Mouse (Mus musculus) limb, embryonic 11.5 days (tissue): Measurements from ENCODE around the gene Carmil1. TPM values are rescaled to one million over a fixed set of nuclear protein-coding genes. Genes with fewer than 3 reads are reported as not detected.

Source experiments
- ATAC-seq: fragments of 200-750 bp; cut with Nextera tagmentation; 2 replicates; pipeline ENCODE4 v1.8.0; 2017; ENCODE audit warnings: low read depth; ENCODE audit not compliant: insufficient number of reproducible peaks, low FRiP score, low TSS enrichment
- DNase-seq: peaks from one replicate; pipeline ENCODE4 v3.0.0-alpha.2; 2015; ENCODE audit warnings: low spot score
- H3K27ac ChIP-seq: fragments of 300-500 bp; sonication (generic); replicated peaks from 2 replicates; pipeline ENCODE4 v1.5.1; 2014; ENCODE audit warnings: low read depth, mild to moderate bottlenecking, low read length
- H3K27me3 ChIP-seq: fragments of 300-500 bp; sonication (generic); 2 replicates; pipeline ENCODE4 v1.6.1; 2014; ENCODE audit warnings: mild to moderate bottlenecking, low read length, mixed read lengths; ENCODE audit not compliant: control insufficient read depth, insufficient read depth
- H3K36me3 ChIP-seq: fragments of 300-500 bp; sonication (generic); 2 replicates; pipeline ENCODE4 v1.6.1; 2014; ENCODE audit warnings: mild to moderate bottlenecking, low read length, moderate library complexity, mixed read lengths; ENCODE audit not compliant: control insufficient read depth, insufficient read depth
- H3K4me1 ChIP-seq: fragments of 300-500 bp; sonication (generic); 2 replicates; pipeline ENCODE4 v1.6.1; 2014; ENCODE audit warnings: low read length, mixed read lengths; ENCODE audit not compliant: control insufficient read depth, insufficient read depth
- H3K4me2 ChIP-seq: fragments of 300-500 bp; sonication (generic); 2 replicates; pipeline ENCODE4 v1.6.1; 2014; ENCODE audit warnings: low read depth, mild to moderate bottlenecking, moderate library complexity; ENCODE audit not compliant: severe bottlenecking
- H3K4me3 ChIP-seq: fragments of 300-500 bp; sonication (generic); 2 replicates; pipeline ENCODE4 v1.5.1; 2014; ENCODE audit warnings: low read depth, low read length
- H3K9ac ChIP-seq: fragments of 300-500 bp; sonication (generic); 2 replicates; pipeline ENCODE4 v1.6.1; 2014; ENCODE audit warnings: mild to moderate bottlenecking, low read length
- H3K9me3 ChIP-seq: fragments of 300-500 bp; sonication (generic); 2 replicates; pipeline ENCODE4 v1.6.1; 2016; ENCODE audit warnings: low read length; ENCODE audit not compliant: control insufficient read depth
- WGBS: fragments of 180-500 bp; shearing (Covaris S2); extraction: QIAGEN DNeasy Blood & Tissue Kit; methylation state at CpG from one replicate; pipeline ENCODE4 v1.1.7; 2014; 5-methylcytosine and 5-hydroxymethylcytosine counted together
- polyA plus RNA-seq: library from polyadenylated mRNA; unstranded; fragments of >200 nt; fragmentation: Nextera tagmentation; extraction: Ambion mirVana; gene quantifications from 2 replicates; pipeline ENCODE4 v1.2.1, GENCODE M21; 2014

The Carmil1 gene
- polyA plus RNA-seq, 1 experiment from 2014 or later, result 29.4 TPM

DNA sequence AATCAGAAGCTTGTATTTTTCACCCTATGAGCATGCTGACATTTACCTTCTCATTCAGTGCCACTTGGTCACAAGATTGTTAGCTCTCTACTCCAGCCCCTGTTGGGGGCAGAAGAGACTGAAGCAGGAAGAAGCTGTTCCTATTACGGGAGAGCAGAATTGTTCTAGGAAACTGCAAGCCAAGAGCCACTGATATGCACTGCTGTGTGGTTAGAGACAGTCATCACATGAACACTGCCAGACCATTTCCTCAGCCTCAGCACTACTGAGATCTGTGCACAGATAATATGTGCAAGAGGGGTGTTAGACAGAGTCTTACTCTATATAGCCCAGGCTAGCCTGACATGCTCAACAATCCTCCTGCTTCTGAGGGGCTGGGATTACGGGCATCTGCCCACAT, 69.4 kb downstream of the Carmil1 start:
- no peaks in the 10 kb centered on the region for H3K36me3 ChIP-seq
- no peak overlapping the region for H3K4me2 ChIP-seq
- DNase-seq, result no peak
- no peak for ATAC-seq
- no peak overlapping the region for H3K27ac ChIP-seq
- H3K9me3 ChIP-seq, result no peaks in the 10 kb centered on the region
- 83% methylated on average over 2 of the region's 2 CpGs for WGBS
- no peak overlapping the region for H3K9ac ChIP-seq
- H3K27me3 ChIP-seq, result no peaks in the 10 kb centered on the region
- no peak overlapping the region for H3K4me3 ChIP-seq
- H3K4me1 ChIP-seq, result no peaks in the 10 kb centered on the region

DNA sequence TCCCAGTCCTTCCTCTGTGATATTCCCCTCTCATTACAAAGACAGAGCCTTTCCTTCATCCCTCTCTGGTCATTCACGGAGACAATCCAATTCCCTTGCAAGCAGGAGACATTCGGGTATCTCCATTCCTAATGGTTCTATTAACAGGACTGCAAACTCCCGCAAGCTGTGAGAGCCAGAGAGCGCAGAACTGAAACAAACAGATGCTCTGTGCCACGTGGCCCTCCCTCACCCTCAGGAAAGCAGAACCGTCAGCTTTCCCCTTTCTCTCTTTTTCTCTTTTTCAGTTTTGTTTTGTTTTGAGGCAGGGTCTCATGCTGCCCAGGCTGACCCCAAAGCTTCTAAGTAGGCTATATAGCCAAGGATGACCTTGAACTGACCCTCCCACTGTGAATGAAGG, 74.5 kb downstream of the Carmil1 start:
- ATAC-seq (no peak), DNase-seq (no peak)
- WGBS, result 77% methylated on average over 6 of the region's 6 CpGs
- Histone ChIP-seq H3K4me1 (peaks cover 6% of the 10 kb centered on the region; the same call in 1 of the 2 replicates), H3K36me3 (no peaks in the 10 kb centered on the region), H3K9ac (no peak overlapping the region), H3K27ac (no peak overlapping the region), H3K4me3 (no peak overlapping the region), H3K9me3 (no peaks in the 10 kb centered on the region), H3K27me3 (no peaks in the 10 kb centered on the region), H3K4me2 (no peak overlapping the region)

DNA sequence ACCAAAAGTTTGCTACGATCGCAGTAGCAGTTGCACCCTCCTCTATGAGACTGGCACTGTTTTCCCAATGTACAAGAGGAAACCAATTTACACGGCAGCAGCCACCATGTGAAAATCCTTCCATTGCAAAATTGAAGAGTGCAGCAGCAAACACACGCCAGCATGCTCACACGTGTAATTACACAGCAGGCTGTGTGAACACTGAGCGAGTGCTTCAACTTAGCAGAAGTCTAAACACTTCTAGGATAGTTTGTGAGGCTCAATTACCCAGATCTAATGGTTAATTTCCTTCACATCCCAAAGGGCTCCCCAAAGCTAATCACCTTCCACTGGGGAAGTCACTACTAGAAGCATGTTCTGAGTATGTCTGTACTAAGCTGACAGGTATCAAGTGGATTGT, 78.3 kb downstream of the Carmil1 start:
- Histone ChIP-seq H3K9ac (no peak overlapping the region), H3K36me3 (no peaks in the 10 kb centered on the region), H3K4me1 (peaks cover 10% of the 10 kb centered on the region; the same call in 1 of the 2 replicates), H3K27me3 (no peaks in the 10 kb centered on the region), H3K4me2 (no peak overlapping the region), H3K9me3 (no peaks in the 10 kb centered on the region), H3K27ac (no peak overlapping the region), H3K4me3 (no peak overlapping the region)
- ATAC-seq, result no peak
- 68% methylated on average over 6 of the region's 6 CpGs for WGBS
- no peak for DNase-seq

DNA sequence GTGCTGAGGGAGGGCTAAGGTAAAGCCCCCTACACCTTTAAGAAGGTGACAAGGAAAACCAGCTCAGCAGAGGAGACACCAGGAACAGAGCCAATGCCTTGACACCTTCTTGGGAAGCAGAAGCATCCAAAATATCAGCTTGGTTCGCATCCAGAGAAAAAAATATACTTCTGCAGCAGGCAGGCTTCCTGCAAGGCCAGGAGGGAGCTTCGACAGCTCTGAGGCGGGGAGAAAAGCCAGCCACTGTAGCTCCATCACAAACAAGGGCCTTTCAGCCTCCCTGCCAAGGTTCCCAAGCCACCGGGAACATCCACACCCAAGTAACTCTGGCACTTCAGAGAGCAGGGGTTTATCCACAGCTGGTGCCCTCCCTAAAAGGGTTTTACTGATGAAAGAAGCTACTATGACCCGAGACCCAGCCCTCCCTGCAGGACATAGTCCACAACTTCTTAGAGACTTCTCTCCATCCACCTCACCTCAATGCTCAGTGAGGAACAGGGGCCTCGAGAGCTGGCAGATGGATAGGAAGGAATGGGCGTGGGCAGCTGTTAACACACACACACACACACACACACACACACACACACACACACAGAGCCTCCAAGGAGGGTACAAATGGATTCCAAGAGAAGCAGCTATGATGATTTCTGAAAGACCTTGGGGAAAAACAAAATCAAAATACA, 80.6 kb downstream of the Carmil1 start:
- no peaks in the 10 kb centered on the region for H3K36me3 ChIP-seq
- no peak overlapping the region for H3K27ac ChIP-seq
- peaks cover 10% of the 10 kb centered on the region; the same call in 1 of the 2 replicates for H3K4me1 ChIP-seq
- H3K27me3 ChIP-seq, result no peaks in the 10 kb centered on the region
- H3K9me3 ChIP-seq, result no peaks in the 10 kb centered on the region
- DNase-seq (no peak), ATAC-seq (no peak)
- WGBS, result 56% methylated on average over 7 of the region's 7 CpGs
- no peak overlapping the region for H3K4me2 ChIP-seq
- no peak overlapping the region for H3K9ac ChIP-seq
- no peak overlapping the region for H3K4me3 ChIP-seq

DNA sequence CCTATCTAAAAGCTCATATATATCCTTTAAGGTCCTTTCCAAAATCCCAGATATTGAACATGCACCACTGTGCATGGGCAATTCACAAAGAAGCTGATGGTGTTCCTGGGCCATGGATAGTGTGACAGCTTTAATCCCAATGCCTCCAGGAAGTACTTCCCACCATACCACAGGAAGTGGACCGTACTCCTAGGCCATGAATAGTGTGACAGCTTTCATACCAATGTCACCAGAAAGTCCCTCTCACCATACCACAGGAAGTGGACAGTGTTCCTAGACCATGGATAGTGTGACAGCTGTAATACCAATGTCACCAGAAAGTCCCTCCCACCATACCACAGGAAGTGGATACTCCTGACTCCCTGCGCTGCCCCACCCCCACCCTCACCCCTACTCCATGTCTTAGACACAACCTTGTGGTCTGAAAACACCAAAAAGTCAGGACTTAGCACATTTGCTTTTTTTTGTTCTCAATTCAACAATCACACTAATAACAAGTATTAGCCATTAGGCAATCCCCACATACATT, 82.1 kb downstream of the Carmil1 start:
- Histone ChIP-seq H3K36me3 (no peaks in the 10 kb centered on the region), H3K4me2 (no peak overlapping the region), H3K9ac (no peak overlapping the region), H3K27me3 (no peaks in the 10 kb centered on the region), H3K4me3 (no peak overlapping the region), H3K4me1 (peaks cover 9% of the 10 kb centered on the region; the same call in 1 of the 2 replicates), H3K9me3 (0 out of 2 replicates have a peak, but pooled peaks cover 2% of the 10 kb centered on the region), H3K27ac (no peak overlapping the region)
- WGBS, result 88% methylated on average over 2 of the region's 2 CpGs
- DNase-seq, result no peak
- no peak for ATAC-seq

DNA sequence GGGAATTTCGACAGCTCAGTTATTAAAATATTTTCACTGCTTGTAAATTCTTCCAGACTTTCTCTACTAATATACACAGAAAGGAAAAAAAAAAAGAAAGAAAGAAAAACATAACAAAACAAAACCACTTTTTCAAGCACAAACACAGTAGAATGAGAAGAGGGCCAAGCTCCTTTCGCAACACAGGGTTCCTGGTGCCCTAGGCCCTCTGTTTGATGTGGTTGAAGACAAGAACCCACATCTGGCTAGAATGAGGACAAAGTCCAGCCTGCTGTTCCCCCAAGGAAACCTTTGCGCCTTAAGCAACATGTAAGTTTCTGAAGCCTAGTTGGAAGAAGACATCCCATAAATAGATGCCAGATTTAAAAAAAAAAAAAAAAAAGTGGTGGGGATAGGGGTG, 85.2 kb downstream of the Carmil1 start:
- H3K27me3 ChIP-seq, result no peaks in the 10 kb centered on the region
- no peak overlapping the region for H3K4me3 ChIP-seq
- ATAC-seq, result no peak
- no peak overlapping the region for H3K4me2 ChIP-seq
- H3K27ac ChIP-seq, result no peak overlapping the region
- 0 out of 2 replicates have a peak, but pooled peaks cover 2% of the 10 kb centered on the region for H3K9me3 ChIP-seq
- 84% methylated on average over 3 of the region's 3 CpGs for WGBS
- no peak for DNase-seq
- H3K9ac ChIP-seq, result no peak overlapping the region
- H3K36me3 ChIP-seq, result no peaks in the 10 kb centered on the region
- H3K4me1 ChIP-seq, result peaks cover 4% of the 10 kb centered on the region; the same call in 1 of the 2 replicates

DNA sequence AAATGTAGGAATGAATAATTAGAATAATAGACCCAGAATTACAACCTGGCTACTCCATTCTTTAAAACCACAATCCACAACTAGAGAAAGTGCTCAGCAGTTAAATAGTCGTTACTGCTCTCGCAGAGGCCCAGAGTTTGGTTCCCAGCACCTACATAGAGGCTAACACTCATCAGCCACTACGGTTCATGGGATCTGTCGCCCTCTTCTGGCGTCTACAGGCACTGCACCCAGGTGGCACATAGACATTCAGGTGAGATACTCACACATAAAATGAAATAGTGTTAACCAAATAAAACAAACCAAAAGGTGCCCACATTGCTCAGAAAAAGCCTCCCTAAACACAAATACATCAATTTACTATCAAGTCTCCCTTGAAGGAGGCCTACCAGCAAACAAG, 86.6 kb downstream of the Carmil1 start:
- Histone ChIP-seq H3K9me3 (0 out of 2 replicates have a peak, but pooled peaks cover 2% of the 10 kb centered on the region), H3K9ac (no peak overlapping the region), H3K4me2 (no peak overlapping the region), H3K27me3 (no peaks in the 10 kb centered on the region), H3K4me3 (no peak overlapping the region), H3K4me1 (no peaks in the 10 kb centered on the region), H3K27ac (no peak overlapping the region), H3K36me3 (no peaks in the 10 kb centered on the region)
- ATAC-seq, result no peak
- no peak for DNase-seq
- WGBS, result 89% methylated on average over 5 of the region's 5 CpGs

DNA sequence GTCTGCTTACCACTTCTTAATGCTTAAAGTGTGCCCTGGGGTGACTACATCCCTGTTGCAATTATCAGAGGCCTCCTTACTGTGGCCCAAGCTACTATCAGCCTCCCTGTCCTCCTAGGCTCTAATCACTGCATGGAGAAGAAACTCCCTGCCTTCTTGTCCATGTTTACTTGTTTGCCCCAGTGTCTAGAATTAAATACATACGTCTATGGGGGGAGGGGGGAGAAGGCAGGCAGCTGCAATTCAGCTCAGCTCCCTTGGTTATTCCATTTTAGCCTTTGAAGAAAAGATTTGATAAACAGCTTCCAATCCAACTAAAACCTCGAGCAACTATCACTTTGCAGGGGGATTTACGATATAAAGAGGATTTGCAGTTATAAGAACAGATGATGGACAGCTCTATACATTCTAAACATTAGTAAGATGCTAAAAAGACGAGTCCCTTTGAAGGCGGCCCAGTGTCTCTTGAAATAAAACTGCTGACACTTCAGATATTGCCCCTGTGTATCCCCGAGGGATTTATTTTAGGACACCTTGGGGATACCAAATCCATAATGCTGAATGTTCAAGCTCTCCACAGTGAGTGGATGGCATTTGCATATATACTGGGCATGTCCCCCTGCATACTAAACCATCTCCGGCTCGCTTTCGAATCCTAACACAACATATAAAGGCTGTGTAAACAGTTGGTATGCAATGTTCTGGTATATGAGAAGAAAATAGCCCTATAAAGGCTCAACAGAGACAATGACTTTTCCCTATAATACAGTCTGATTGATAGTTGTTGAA, 89.5 kb downstream of the Carmil1 start:
- no peak overlapping the region for H3K27ac ChIP-seq
- no peaks in the 10 kb centered on the region for H3K4me1 ChIP-seq
- no peak overlapping the region for H3K4me2 ChIP-seq
- no peaks in the 10 kb centered on the region for H3K27me3 ChIP-seq
- H3K9me3 ChIP-seq, result 0 out of 2 replicates have a peak, but pooled peaks cover 2% of the 10 kb centered on the region
- DNase-seq, result no peak
- no peaks in the 10 kb centered on the region for H3K36me3 ChIP-seq
- ATAC-seq, result no peak
- no peak overlapping the region for H3K4me3 ChIP-seq
- H3K9ac ChIP-seq, result no peak overlapping the region
- WGBS, result 80% methylated on average over 9 of the region's 9 CpGs
